Mouse (Mus musculus) CD4-positive helper T cell, adult 2 months (primary cell): ENCODE results near the gene Ky.

ENCODE experiments used
- DNase-seq: peaks from one replicate; pipeline ENCODE4 v3.0.0-alpha.2; 2012; ENCODE audit warnings: low read depth, missing footprints, low spot score

The Ky gene

GRCm38 (mm10) chr9:102505700-102506585 is at the start of gene Ky:
Gene Ky (plus strand): TSS chr9:102505750.
- no peak for DNase-seq

GRCm38 (mm10) chr9:102462251-102462650 is 43.3 kb upstream of the Ky start:
- DNase-seq = no peak

GRCm38 (mm10) chr9:102465044-102465443 is 40.5 kb upstream of the Ky start:
- DNase-seq = no peak

- DNase-seq = no peak
These were observed 39.8 kb upstream of the Ky start for GRCm38 (mm10) chr9:102465726-102466125.

- no peak for DNase-seq
These were observed 35.3 kb upstream of the Ky start for GRCm38 (mm10) chr9:102470076-102470819.

- DNase-seq = no peak
These were observed 27.6 kb upstream of the Ky start for GRCm38 (mm10) chr9:102477767-102478450.

GRCm38 (mm10) chr9:102478451-102478835 is 27.1 kb upstream of the Ky start:
- DNase-seq = no peak

GRCm38 (mm10) chr9:102479022-102479421 is 26.5 kb upstream of the Ky start:
- DNase-seq = peak; percentile 30

GRCm38 (mm10) chr9:102492031-102492795 is 13.3 kb upstream of the Ky start:
- DNase-seq = peak; percentile 10

- no peak for DNase-seq
These were observed 12.5 kb upstream of the Ky start for GRCm38 (mm10) chr9:102493044-102493443.

- DNase-seq = no peak
These were observed 11.6 kb upstream of the Ky start for GRCm38 (mm10) chr9:102493916-102494315.

GRCm38 (mm10) chr9:102494454-102494853 is 11.1 kb upstream of the Ky start:
- no peak for DNase-seq

- DNase-seq = no peak
These were observed 10.3 kb upstream of the Ky start for GRCm38 (mm10) chr9:102495266-102495665.

GRCm38 (mm10) chr9:102496481-102497041 is 9.0 kb upstream of the Ky start:
- no peak for DNase-seq

GRCm38 (mm10) chr9:102497089-102497690 is 8.4 kb upstream of the Ky start:
- no peak for DNase-seq

- DNase-seq = no peak
These were observed 7.6 kb upstream of the Ky start for GRCm38 (mm10) chr9:102497833-102498430.

- no peak for DNase-seq
These were observed 6.8 kb upstream of the Ky start for GRCm38 (mm10) chr9:102498701-102499100.

GRCm38 (mm10) chr9:102499266-102499665 is 6.3 kb upstream of the Ky start:
- no peak for DNase-seq

- DNase-seq = no peak
These were observed 5.8 kb upstream of the Ky start for GRCm38 (mm10) chr9:102499746-102500145.

- DNase-seq = no peak
These were observed 4.4 kb upstream of the Ky start for GRCm38 (mm10) chr9:102501113-102501512.
